Mouse (Mus musculus): ENCODE measurements around the gene Pcsk6. TPM values are rescaled to one million over a fixed set of nuclear protein-coding genes. Genes with fewer than 3 reads are reported as not detected.

The Pcsk6 gene
- polyA plus RNA-seq, 1 experiment from 2014 or later, result 6.1 TPM

DNA sequence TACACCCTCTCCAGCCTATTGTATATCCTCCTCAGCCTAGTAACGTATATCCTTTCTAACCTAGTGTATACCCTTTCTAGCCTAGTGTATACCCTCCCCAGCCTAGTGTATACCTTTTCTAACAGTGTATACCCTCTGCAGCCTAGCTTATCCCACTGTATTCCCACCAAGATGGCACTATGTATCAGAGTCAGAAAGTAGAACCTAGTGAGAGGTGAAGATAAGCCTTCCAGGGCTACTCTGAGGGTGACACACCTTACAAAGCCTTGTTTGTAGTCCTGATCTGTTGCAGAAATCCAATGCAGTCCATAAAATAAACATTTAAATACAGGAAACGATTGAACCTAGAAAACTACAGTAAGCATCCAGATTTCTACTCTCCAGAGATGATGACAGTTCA, 12.4 kb downstream of the Pcsk6 start:
- WGBS (ENCODE audit: insufficient replicate concordance), result 80% methylated on average over 2 of the region's 2 CpGs
- Histone ChIP-seq H3K27me3 (ENCODE audit: control insufficient read depth, insufficient read depth, low read length) (peaks cover 9% of the 10 kb centered on the region; the same call in 1 of the 2 replicates), H3K4me2 (no peak overlapping the region), H3K27ac (ENCODE audit: low read depth, low read length) (no peak overlapping the region), H3K9ac (ENCODE audit: low read depth, low read length) (no peak overlapping the region), H3K4me1 (ENCODE audit: control insufficient read depth, insufficient read depth, low read length) (peaks cover 7% of the 10 kb centered on the region; the same call in 1 of the 2 replicates), H3K9me3 (replicated peaks; ENCODE audit: control insufficient read depth, low read length) (no peaks in the 10 kb centered on the region), H3K4me3 (ENCODE audit: low read depth, low read length) (no peak overlapping the region), H3K36me3 (ENCODE audit: control insufficient read depth, insufficient read depth, low read length) (no peaks in the 10 kb centered on the region)
- ATAC-seq (replicated peaks; ENCODE audit: insufficient number of reproducible peaks, low FRiP score, low TSS enrichment), result no peak

- 73% methylated on average over 3 of the region's 3 CpGs for WGBS (ENCODE audit: insufficient replicate concordance)
- H3K4me3 ChIP-seq (ENCODE audit: low read depth, low read length), result no peak overlapping the region
- no peaks in the 10 kb centered on the region for H3K36me3 ChIP-seq (ENCODE audit: control insufficient read depth, insufficient read depth, low read length)
- no peaks in the 10 kb centered on the region for H3K9me3 ChIP-seq (replicated peaks; ENCODE audit: control insufficient read depth, low read length)
- H3K4me1 ChIP-seq (ENCODE audit: control insufficient read depth, insufficient read depth, low read length), result peaks cover 7% of the 10 kb centered on the region
- no peak overlapping the region for H3K27ac ChIP-seq (ENCODE audit: low read depth, low read length)
- H3K4me2 ChIP-seq, result no peak overlapping the region
- H3K27me3 ChIP-seq (ENCODE audit: control insufficient read depth, insufficient read depth, low read length), result peaks cover 3% of the 10 kb centered on the region; the same call in 1 of the 2 replicates
- no peak overlapping the region for H3K9ac ChIP-seq (ENCODE audit: low read depth, low read length)
- no peak for ATAC-seq (replicated peaks; ENCODE audit: insufficient number of reproducible peaks, low FRiP score, low TSS enrichment)
These were observed 15.1 kb downstream of the Pcsk6 start for GRCm38 (mm10) chr7:65876596-65876995.

GRCm38 (mm10) chr7:65878234-65878633, 16.7 kb downstream of the Pcsk6 start:
- WGBS (ENCODE audit: insufficient replicate concordance), result 53% methylated on average over 4 of the region's 4 CpGs
- Histone ChIP-seq H3K27me3 (ENCODE audit: control insufficient read depth, insufficient read depth, low read length) (peaks cover 5% of the 10 kb centered on the region; the same call in 1 of the 2 replicates), H3K4me3 (ENCODE audit: low read depth, low read length) (no peak overlapping the region), H3K4me2 (no peak overlapping the region), H3K4me1 (ENCODE audit: control insufficient read depth, insufficient read depth, low read length) (peaks cover 8% of the 10 kb centered on the region), H3K9me3 (replicated peaks; ENCODE audit: control insufficient read depth, low read length) (no peaks in the 10 kb centered on the region), H3K9ac (ENCODE audit: low read depth, low read length) (no peak overlapping the region), H3K36me3 (ENCODE audit: control insufficient read depth, insufficient read depth, low read length) (no peaks in the 10 kb centered on the region), H3K27ac (ENCODE audit: low read depth, low read length) (no peak overlapping the region)
- no peak for ATAC-seq (replicated peaks; ENCODE audit: insufficient number of reproducible peaks, low FRiP score, low TSS enrichment)

DNA sequence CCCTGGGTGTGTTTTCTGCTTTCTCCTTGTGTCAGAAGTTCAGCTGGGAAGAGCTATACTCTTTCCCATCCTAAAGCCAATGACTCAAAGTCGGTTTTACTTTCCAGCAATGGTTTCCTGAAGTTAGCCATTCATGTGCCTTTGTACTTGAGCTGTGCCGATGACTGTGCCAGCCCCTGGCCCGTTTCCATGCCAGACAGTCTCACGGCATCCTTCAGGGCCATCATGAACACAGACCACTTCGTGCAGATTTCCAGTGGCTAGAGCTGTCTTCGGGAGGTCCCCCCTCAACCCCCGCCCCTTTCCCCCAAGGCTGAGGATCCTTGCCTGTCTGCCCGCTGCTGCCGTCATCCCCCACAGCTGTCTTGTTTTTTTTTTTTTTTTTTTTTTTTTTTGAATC, 17.8 kb downstream of the Pcsk6 start:
- ATAC-seq (replicated peaks; ENCODE audit: insufficient number of reproducible peaks, low FRiP score, low TSS enrichment), result no peak
- H3K4me3 ChIP-seq (ENCODE audit: low read depth, low read length), result no peak overlapping the region
- WGBS (ENCODE audit: insufficient replicate concordance), result 77% methylated on average over 9 of the region's 9 CpGs
- H3K4me1 ChIP-seq (ENCODE audit: control insufficient read depth, insufficient read depth, low read length), result peaks cover 5% of the 10 kb centered on the region; the same call in 1 of the 2 replicates
- no peak overlapping the region for H3K27ac ChIP-seq (ENCODE audit: low read depth, low read length)
- H3K4me2 ChIP-seq, result no peak overlapping the region
- H3K27me3 ChIP-seq (ENCODE audit: control insufficient read depth, insufficient read depth, low read length), result peaks cover 9% of the 10 kb centered on the region; the same call in 1 of the 2 replicates
- H3K9ac ChIP-seq (ENCODE audit: low read depth, low read length), result no peak overlapping the region
- H3K36me3 ChIP-seq (ENCODE audit: control insufficient read depth, insufficient read depth, low read length), result no peaks in the 10 kb centered on the region
- H3K9me3 ChIP-seq (replicated peaks; ENCODE audit: control insufficient read depth, low read length), result no peaks in the 10 kb centered on the region

DNA sequence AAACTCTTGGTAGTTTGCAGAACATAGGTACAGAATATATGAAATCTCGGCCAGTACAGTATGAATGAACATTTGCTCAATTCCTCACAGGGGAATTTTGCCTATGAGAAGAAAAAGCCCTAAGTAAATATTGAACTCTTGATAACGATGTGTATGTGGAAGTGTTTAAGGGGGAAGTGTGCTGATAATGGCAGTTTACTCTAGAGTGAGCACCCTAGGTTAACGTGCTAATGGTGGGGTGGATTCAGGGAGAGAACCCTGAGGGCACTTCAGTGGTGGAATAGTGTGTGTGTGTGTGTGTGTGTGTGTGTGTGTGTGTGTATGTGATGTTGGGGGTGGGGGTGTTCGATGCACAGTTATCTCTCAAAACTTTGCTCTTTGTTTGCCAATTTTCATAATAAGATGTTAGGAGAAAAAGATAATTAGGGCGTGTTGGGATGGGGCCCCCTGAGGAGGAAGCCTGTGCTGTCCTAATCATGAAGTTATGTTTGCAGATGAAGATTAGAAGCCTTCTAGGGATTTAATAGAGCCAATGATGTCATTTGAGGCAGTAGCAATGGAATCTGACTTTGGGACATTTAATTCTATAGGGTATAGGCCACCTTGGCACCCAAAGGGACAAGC, 19.2 kb downstream of the Pcsk6 start:
- WGBS (ENCODE audit: insufficient replicate concordance), result 51% methylated on average over 5 of the region's 5 CpGs
- H3K27me3 ChIP-seq (ENCODE audit: control insufficient read depth, insufficient read depth, low read length), result peaks cover 15% of the 10 kb centered on the region
- no peak for ATAC-seq (replicated peaks; ENCODE audit: insufficient number of reproducible peaks, low FRiP score, low TSS enrichment)

DNA sequence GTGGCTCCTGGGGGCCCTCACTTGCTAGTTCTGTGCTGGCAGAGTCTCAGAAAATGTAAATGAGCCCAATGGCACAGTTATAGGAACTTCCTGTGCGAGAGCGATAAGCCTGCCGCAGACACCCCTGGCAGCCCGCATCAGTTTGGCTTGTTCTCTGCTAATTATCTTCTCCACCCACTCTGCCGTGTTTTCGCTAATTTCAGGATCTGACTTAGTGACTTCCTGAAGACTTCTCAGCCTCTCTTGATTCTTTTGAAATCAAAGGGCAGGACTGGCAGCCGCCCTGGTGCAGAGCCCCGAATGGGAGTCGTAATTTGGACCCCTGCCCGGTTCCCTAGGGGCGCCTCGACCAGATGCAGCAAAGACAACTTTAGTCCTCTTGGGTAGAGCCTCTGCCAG, 19.8 kb downstream of the Pcsk6 start:
- 50% methylated on average over 12 of the region's 12 CpGs for WGBS (ENCODE audit: insufficient replicate concordance)
- no peak overlapping the region for H3K9ac ChIP-seq (ENCODE audit: low read depth, low read length)
- no peak for ATAC-seq (replicated peaks; ENCODE audit: insufficient number of reproducible peaks, low FRiP score, low TSS enrichment)
- H3K4me3 ChIP-seq (ENCODE audit: low read depth, low read length), result no peak overlapping the region
- no peaks in the 10 kb centered on the region for H3K9me3 ChIP-seq (replicated peaks; ENCODE audit: control insufficient read depth, low read length)
- peaks cover 10% of the 10 kb centered on the region for H3K4me1 ChIP-seq (ENCODE audit: control insufficient read depth, insufficient read depth, low read length)
- no peaks in the 10 kb centered on the region for H3K36me3 ChIP-seq (ENCODE audit: control insufficient read depth, insufficient read depth, low read length)
- no peak overlapping the region for H3K27ac ChIP-seq (ENCODE audit: low read depth, low read length)
- peaks cover 18% of the 10 kb centered on the region for H3K27me3 ChIP-seq (ENCODE audit: control insufficient read depth, insufficient read depth, low read length)
- H3K4me2 ChIP-seq, result 0 out of 2 replicates have a peak overlapping the region, but pooled peaks have one; percentile 22

More for the DNA sequence above, 19.2 kb downstream of the Pcsk6 start:
- no peak overlapping the region for H3K9ac ChIP-seq (ENCODE audit: low read depth, low read length)
- no peaks in the 10 kb centered on the region for H3K9me3 ChIP-seq (replicated peaks; ENCODE audit: control insufficient read depth, low read length)
- H3K4me3 ChIP-seq (ENCODE audit: low read depth, low read length), result no peak overlapping the region
- H3K4me2 ChIP-seq, result 0 out of 2 replicates have a peak overlapping the region, but pooled peaks have one; percentile 22
- H3K36me3 ChIP-seq (ENCODE audit: control insufficient read depth, insufficient read depth, low read length), result no peaks in the 10 kb centered on the region
- H3K4me1 ChIP-seq (ENCODE audit: control insufficient read depth, insufficient read depth, low read length), result peaks cover 10% of the 10 kb centered on the region
- H3K27ac ChIP-seq (ENCODE audit: low read depth, low read length), result no peak overlapping the region

DNA sequence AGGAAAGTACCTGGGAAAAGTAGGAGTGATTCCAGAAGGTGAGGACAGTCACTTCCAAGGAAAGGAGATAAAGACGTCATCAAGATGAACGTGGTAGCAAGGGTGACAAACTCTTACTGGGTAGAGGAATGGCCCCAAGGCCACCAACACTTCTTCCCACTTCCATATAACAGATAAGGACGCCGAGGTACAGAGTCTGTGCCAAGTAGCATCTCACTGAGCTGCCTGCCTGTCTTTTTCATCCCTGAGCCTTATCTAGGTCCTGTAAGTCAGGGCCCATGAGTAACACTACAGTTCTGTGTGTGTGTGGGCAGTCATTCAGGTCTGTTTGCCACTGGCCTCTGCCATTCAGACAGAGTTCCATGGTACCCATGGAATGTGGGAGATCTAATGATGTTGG, 23.4 kb downstream of the Pcsk6 start:
- H3K4me2 ChIP-seq, result no peak overlapping the region
- H3K9ac ChIP-seq (ENCODE audit: low read depth, low read length), result no peak overlapping the region
- H3K4me1 ChIP-seq (ENCODE audit: control insufficient read depth, insufficient read depth, low read length), result peaks cover 10% of the 10 kb centered on the region
- peaks cover 25% of the 10 kb centered on the region for H3K27me3 ChIP-seq (ENCODE audit: control insufficient read depth, insufficient read depth, low read length)
- 32% methylated on average over 4 of the region's 4 CpGs for WGBS (ENCODE audit: insufficient replicate concordance)
- ATAC-seq (replicated peaks; ENCODE audit: insufficient number of reproducible peaks, low FRiP score, low TSS enrichment), result 0 out of 2 replicates have a peak, but pooled peaks have one; percentile 13
- no peaks in the 10 kb centered on the region for H3K36me3 ChIP-seq (ENCODE audit: control insufficient read depth, insufficient read depth, low read length)
- no peaks in the 10 kb centered on the region for H3K9me3 ChIP-seq (replicated peaks; ENCODE audit: control insufficient read depth, low read length)
- H3K27ac ChIP-seq (ENCODE audit: low read depth, low read length), result no peak overlapping the region
- H3K4me3 ChIP-seq (ENCODE audit: low read depth, low read length), result no peak overlapping the region

DNA sequence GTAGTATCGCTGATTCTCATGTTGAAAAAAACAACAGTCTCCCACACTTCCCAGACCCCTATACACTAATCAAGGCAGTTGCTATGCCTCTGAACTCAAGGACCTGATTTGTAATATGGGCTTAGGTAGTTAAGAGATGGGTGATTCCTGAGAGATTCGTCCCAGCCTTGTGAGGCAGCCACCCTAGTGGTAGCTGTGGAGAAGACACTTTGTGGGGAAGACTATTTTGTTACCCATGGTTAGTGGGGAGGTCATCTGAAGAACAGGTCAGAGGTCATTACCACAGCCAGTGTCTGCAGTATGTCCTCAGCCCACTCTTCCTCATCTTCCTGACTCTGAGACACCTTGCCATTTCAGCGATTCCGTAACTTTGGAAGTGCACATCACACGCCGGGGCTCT, 24.3 kb downstream of the Pcsk6 start:
- Histone ChIP-seq H3K9me3 (replicated peaks; ENCODE audit: control insufficient read depth, low read length) (no peaks in the 10 kb centered on the region), H3K36me3 (ENCODE audit: control insufficient read depth, insufficient read depth, low read length) (no peaks in the 10 kb centered on the region), H3K4me3 (ENCODE audit: low read depth, low read length) (no peak overlapping the region), H3K27me3 (ENCODE audit: control insufficient read depth, insufficient read depth, low read length) (peaks cover 25% of the 10 kb centered on the region), H3K4me1 (ENCODE audit: control insufficient read depth, insufficient read depth, low read length) (peaks cover 10% of the 10 kb centered on the region), H3K4me2 (no peak overlapping the region), H3K27ac (ENCODE audit: low read depth, low read length) (no peak overlapping the region), H3K9ac (ENCODE audit: low read depth, low read length) (no peak overlapping the region)
- WGBS (ENCODE audit: insufficient replicate concordance), result 88% methylated on average over 6 of the region's 6 CpGs
- no peak for ATAC-seq (replicated peaks; ENCODE audit: insufficient number of reproducible peaks, low FRiP score, low TSS enrichment)

- peaks cover 15% of the 10 kb centered on the region for H3K4me1 ChIP-seq (ENCODE audit: control insufficient read depth, insufficient read depth, low read length)
- no peak overlapping the region for H3K9ac ChIP-seq (ENCODE audit: low read depth, low read length)
- H3K4me3 ChIP-seq (ENCODE audit: low read depth, low read length), result no peak overlapping the region
- no peak for ATAC-seq (replicated peaks; ENCODE audit: insufficient number of reproducible peaks, low FRiP score, low TSS enrichment)
- no peak overlapping the region for H3K4me2 ChIP-seq
- H3K27me3 ChIP-seq (ENCODE audit: control insufficient read depth, insufficient read depth, low read length), result peaks cover 10% of the 10 kb centered on the region
- no peaks in the 10 kb centered on the region for H3K36me3 ChIP-seq (ENCODE audit: control insufficient read depth, insufficient read depth, low read length)
- no peaks in the 10 kb centered on the region for H3K9me3 ChIP-seq (replicated peaks; ENCODE audit: control insufficient read depth, low read length)
- H3K27ac ChIP-seq (ENCODE audit: low read depth, low read length), result no peak overlapping the region
- WGBS (ENCODE audit: insufficient replicate concordance), result 87% methylated on average over 7 of the region's 7 CpGs
These were observed 30.3 kb downstream of the Pcsk6 start for GRCm38 (mm10) chr7:65891831-65892230.
